Mouse (Mus musculus): ENCODE results near the gene Gm11127. TPM values are rescaled to one million over a fixed set of nuclear protein-coding genes. Genes with fewer than 3 reads are reported as not detected.
"Not testable (repeated sequence)": the region's sequence is repeated elsewhere in the genome, so short reads cannot be mapped to it uniquely, and the experiment has no call there.

Gene Gm11127
- 1 to 10 TPM; 1.5 to 2.1 TPM for total RNA-seq (2021)
- long read RNA-seq, experiment 1, result 0 reads
- long read RNA-seq, experiment 2, result 0 reads

DNA sequence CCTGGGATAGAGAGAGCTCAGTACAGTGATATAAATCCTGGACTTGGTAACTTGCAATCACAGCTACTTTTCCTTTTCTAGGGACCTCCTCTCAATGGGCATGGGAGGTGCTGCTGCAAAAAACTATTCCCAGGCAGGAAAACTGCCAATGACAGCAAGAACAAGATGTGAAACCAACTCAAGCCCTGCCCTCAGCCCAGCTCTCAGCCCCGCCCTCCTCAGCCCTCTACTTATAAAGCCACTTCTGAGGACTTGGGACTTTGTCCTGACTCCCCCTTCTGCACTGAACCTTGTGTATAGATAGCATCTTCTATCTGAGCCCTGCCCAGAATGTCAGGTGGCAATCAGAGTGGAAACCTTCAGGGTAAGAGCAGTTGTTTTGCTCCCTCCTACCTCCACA is at the start of gene Gm11127:
Gene Gm11127, minus strand, starts transcription at position 10 of the 400 bp plus-strand sequence.
- intact Hi-C loops (cut with DNase I); H3K27ac ChIP-seq; H3K4me3 ChIP-seq; DNase-seq: not testable (repeated sequence)

DNA sequence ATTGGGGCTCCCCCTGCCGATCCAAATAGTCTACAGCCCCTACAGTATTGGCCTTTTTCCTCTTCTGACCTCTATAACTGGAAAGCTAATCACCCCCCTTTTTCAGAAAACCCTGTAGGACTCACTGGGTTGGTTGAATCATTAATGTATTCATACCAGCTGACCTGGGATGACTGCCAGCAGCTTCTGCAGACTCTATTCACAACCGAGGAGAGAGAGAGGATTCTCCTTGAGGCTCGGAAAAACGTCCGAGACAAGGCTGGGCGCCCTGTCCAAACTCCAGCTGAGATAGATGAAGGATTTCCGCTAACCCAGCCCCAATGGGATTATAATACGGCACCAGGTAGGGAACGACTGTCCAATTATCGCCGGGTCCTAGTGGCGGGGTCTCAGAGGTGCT is 43.9 kb upstream of the Gm11127 start:
- intact Hi-C loops (cut with DNase I); H3K4me3 ChIP-seq; DNase-seq; H3K27ac ChIP-seq: not testable (repeated sequence)

DNA sequence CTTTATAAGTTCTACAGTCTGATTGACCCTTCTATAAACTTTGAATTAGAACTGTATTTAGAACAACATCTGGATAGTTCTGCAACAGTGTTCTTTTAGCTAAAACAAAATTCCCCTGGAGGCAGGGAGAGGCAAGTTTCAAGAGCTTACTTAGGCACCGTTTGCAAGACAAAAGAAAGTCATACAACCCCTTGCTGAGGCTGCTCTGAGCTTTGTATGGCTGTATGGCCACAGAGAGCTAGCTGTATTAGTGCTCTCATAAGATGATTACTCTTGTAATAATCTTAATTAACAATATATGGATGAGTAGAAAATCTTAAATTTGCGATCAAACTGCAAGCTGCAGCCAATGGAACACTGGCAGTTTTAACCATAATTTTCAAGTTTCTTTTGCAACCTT is 41.4 kb upstream of the Gm11127 start:
- DNase-seq; H3K4me3 ChIP-seq; H3K27ac ChIP-seq; intact Hi-C loops (cut with DNase I): not testable (repeated sequence)

DNA sequence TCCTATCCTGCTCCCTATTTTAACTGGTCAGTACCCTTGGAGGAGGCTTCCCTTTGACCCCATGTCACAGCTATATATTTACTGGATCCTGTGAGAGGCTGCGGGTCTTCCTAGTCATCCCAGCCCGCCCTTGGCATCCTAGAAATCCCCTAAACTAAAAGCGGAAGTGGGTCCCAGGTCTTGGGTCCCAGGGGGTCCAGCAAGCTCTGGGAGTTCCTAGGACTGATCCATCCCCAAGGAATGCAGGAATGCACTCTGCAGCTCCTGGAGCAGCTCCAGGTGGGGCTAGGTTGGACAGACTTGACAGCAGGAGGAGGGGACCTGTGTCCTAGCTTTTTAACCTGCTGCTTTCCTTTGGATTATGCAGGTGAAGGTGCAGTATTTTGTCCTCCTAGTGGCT is 35.8 kb upstream of the Gm11127 start:
- no peak for TF ChIP-seq CTCF (IDR thresholded peaks at IDR 0.05)
- DNase-seq, result no peak
- no peak overlapping the region for H3K4me3 ChIP-seq
- H3K27ac ChIP-seq, result no peak overlapping the region
- intact Hi-C loops (cut with DNase I), result no loop called here

DNA sequence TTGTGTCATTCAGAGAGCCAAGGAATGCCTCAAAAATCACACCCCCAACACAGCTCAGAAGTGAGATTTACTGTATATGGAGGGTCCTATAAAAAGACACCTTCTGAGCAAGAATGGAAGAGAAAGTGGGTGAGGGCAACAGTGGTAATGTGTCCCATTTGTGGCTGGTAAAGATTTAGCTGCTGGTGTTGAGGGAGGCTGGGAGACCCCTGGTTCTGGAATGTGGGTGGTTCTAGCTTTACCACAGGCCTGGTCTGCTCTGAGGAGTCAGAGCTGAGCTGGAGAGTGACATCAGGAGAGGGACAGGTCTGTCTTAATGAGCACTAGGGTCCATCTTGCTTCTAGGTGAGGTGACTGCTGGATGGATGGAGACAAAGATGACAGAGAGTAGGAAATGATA is 34.3 kb upstream of the Gm11127 start:
- H3K4me3 ChIP-seq; DNase-seq; intact Hi-C loops (cut with DNase I); H3K27ac ChIP-seq: not testable (repeated sequence)

DNA sequence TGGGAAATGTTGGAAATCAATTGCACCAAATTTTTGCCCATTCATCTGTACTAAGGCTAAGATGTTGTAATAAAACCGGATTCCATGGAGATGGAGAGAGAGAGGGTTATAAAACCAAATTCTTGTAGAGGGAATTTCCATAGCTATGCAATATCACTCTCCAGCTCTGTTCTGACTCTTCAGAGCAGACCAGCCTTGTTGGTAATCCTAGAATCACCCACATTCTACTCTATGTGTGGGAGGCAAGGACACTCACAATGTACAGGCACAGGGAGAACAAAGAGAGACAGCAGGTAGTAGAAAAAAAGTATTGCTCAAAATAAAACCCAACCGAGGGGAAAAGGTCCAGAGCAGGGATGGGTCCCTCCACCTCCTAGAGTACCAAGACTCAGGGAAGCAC is 33.8 kb upstream of the Gm11127 start:
- intact Hi-C loops (cut with DNase I); DNase-seq; H3K27ac ChIP-seq; H3K4me3 ChIP-seq: not testable (repeated sequence)

DNA sequence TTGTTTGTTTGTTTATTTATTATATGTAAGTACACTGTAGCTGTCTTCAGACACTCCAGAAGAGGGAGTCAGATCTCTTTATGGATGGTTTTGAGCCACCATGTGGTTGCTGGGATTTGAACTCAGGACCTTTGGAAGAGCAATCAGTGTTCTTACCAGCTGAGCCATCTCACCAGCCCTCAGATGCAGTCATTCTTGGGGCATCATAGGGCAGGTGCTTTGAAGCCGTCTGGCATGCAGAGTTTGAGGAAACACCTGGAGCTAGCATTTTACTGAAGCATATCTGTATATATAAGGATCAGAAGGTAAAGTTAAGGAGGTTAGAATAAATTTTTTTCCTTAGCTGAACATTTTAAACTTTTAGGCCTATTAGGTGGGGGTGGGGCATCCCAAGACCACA is 27.8 kb upstream of the Gm11127 start:
- not testable (repeated sequence) for DNase-seq, H3K4me3 ChIP-seq, H3K27ac ChIP-seq
- intact Hi-C loops (cut with DNase I), result loop anchor here (10.0 kb wide), 1 partner anchor 99 kb away; no protein-coding TSS in a partner anchor

DNA sequence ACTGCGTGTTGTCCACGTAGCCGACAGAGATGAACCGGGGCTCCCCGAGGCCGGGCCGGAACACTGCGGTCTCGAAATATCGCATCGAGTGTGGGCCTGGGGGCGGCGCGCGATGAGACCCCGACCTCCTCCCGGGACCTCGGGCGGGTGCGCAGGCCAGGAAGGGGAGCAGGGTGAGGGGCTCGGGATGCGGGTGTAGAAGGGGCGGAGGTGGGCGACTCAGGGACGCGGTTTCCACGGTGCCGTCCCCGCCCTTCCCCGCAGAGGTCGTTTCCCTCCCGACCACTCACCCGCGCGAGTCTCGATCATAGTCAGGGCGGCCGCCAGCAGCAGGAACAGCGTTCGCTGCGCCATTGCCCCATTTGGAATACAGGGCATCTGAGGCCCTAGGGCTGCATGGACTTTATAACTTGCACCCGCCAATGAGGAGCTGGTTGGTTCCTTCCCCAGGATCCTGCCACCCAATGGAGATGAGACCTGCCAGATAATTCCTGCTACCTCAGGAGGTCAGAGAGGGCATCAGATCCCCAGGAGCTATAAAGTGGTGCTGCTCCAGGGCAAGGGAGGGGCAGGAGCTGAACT is 25.8 kb upstream of the Gm11127 start:
- intact Hi-C loops (cut with DNase I), result loop anchor here (10.0 kb wide), 1 partner anchor 101 kb away; no protein-coding TSS in a partner anchor
- DNase-seq, result no peak

DNA sequence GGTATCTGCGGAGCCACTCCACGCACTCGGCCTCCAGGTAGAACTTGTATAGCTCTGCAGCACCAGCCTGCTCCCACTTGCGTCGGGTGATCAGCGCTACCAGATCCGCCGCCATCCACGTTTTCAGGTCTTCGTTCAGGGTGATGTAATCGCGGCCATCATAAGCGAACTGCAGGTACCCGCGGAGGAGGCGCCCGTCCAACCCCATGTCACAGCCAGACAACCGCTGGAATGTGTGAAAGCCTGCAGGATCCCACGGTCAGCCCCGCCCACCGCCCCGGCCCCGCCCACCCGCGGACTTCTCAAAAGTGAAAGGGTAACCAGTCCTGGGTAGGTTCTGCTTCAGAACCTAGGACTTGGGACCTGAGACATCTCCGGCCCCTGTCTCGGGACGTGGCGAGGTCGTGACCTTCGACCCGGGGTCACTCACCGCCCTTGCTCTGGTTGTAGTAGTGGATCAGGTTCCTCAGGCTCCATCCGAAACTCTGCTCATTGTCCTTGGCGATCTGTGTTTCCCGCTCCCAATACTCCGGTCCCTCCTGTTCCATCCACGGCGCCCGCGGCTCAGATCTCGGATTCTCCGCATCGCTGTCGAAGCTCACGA is 25.2 kb upstream of the Gm11127 start:
- no peak for TF ChIP-seq CTCF (IDR thresholded peaks at IDR 0.05)
- H3K4me3 ChIP-seq, result peak overlapping the region; percentile 77
- H3K27ac ChIP-seq, result no peak overlapping the region
- intact Hi-C loops (cut with DNase I), result loop anchor here (10.0 kb wide), 1 partner anchor 101 kb away; no protein-coding TSS in a partner anchor
- DNase-seq, result peak; percentile 30

More for the DNA sequence above, 25.8 kb upstream of the Gm11127 start:
- no peak for TF ChIP-seq CTCF (IDR thresholded peaks at IDR 0.05)
- no peak overlapping the region for H3K27ac ChIP-seq
- peak overlapping the region; percentile 77 for H3K4me3 ChIP-seq

DNA sequence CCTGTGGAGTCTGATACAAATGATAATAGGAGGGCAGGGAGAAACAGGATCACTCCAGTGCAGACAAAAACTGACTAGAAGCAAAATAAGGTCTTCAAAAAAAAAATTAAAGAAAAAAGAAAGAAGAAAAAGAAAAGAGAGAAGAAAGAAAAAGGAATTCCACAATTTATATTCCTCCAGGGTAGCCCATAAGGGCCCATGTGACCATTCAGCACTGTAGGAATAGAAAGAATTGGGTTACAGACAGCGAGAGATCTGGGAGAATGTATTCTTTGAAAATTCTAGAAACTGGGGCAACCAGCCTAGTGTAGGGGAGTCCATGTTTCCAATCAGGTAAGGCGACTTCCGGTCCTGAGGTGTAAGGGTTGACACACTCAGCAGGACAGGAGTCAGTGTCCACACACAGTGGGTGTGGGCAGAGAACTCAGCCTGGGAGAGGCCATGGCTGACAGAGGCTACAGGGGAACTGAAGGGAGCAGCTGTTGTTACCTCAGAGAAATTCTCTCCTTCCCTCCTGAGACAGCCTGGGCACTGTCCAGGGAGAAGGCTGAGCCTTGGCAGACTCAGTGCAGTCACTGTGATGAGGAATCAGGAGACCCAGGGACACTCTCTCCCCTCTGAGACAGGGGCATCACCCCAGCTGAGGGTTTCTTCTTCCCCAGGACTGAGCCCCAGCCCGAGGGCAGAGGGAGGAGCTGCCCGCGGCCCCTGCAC is 24.5 kb upstream of the Gm11127 start:
- H3K4me3 ChIP-seq, result peak overlapping the region; percentile 77
- not testable (repeated sequence) for H3K27ac ChIP-seq, DNase-seq
- intact Hi-C loops (cut with DNase I), result loop anchor here (10.0 kb wide), 1 partner anchor 102 kb away; no protein-coding TSS in a partner anchor

DNA sequence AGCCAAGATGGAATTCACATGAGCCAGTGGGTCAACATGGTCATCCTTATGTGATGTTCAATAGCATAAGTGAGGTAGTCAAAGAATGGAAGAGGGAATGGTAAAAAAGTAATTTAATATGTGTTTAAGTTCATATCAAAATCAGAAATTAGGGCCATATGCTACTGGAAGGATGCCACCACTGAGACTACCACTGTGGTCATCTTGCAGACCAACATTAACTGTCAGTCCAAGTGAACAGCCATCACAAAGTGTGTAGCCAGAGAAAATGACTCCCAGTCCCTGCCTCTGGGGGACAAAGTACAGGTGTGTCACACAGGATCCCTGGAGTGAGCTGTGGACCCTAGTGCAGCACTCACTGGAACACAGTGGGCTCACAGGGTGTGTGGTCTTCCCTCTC is 23.7 kb upstream of the Gm11127 start:
- intact Hi-C loops (cut with DNase I), result loop anchor here (10.0 kb wide), 1 partner anchor 103 kb away; no protein-coding TSS in a partner anchor
- DNase-seq, H3K4me3 ChIP-seq, H3K27ac ChIP-seq: not testable (repeated sequence)

DNA sequence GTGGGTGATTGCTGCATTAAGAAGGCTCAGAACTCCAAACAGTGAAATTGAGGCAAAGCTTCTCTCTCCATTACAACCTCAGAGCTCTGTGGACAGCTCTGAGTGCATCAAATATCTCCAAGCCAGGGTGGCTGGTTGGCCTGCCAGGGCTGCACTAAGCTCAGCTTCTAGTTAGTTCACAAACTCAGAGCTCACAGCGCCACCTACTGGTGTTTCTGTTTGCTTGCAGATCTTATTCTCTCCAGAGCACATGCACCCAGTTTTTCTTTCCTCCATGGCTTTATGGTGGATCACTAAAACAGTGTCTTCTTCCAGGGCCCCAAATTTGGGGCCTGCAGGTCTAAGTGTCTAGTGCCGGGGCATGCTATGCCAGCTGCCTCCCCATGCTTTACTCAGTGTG is 2.7 kb upstream of the Gm11127 start:
- intact Hi-C loops (cut with DNase I), result loop anchor here (10.0 kb wide), 2 partner anchors 74 to 134 kb away; partner anchors contain the start of gene H2-T3
- H3K27ac ChIP-seq, result no peak overlapping the region
- peak; percentile 89 for DNase-seq
- no peak overlapping the region for H3K4me3 ChIP-seq
- TF ChIP-seq CTCF (IDR thresholded peaks at IDR 0.05), result peak; percentile 88

DNA sequence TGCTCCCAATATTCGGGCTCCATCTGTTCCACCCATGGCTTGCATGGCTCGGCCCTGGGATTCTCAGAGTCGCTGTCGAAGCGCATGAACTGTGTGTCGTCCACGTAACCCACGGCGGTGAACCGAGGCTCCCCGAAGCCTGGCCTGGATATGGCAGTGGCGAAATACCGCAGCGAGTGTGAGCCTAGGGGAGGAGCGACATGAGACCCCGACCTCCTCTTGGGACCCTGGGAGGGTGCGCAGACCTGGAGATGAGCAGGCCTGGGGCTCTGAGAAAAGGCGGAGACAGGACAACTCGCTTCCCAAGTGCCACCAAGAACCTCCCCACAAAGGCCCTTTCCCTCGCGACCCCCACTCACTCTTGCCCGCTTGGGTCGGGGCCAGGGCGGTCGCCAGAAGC is 244 bp downstream of the Gm11127 start:
- H3K27ac ChIP-seq; H3K4me3 ChIP-seq; DNase-seq; intact Hi-C loops (cut with DNase I): not testable (repeated sequence)
